Mouse (Mus musculus): Measurements from ENCODE around the gene Afg1l.
A peak's percentile ranks its signal among the peaks of the same experiment; 100 is the strongest.

DNA sequence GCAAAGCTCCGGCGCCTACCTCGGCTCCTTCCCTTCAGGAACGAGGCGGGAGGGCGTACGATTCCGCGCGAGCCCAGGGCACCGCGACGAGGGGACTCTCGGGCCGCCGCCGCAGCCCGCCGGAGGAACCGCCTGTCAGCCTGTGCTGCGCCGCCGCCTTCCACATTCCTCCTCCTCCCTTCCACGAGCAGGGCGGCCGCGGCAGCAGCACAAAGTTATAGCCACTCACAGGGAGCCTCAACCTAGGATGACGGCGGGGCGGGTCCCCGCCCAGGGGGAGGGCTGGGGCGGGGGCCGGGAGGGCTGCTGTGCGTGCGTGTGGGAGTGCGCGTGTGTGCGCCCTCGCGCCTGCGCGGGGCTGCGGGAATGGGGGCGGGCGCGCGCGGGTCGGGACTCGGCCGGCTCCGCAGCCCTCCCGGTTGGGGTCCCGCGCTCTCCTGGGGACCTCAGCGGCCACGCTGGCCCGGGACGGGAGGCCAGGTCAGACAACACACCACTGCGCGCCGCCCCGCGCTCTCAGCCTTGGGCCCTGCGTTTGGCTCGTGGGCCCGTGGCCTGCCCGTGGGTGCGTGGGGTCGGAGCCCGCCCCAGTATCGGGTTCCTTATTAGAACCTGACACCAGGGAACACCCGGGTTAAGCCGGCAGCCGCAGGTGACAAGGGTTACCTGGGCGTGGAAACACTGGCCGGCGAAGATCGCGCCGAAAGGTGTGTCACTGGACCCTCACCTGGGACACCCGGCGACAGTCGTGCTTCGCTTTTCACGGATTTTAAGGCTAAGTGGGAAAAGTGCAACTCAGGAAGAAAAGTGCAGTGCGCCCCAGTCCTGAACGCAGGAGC, 201.6 kb downstream of the Afg1l start, which contains the start of gene Foxo3:
- TF ChIP-seq CTCF (IDR thresholded peaks at IDR 0.05) (peak; percentile 12; the same call in 1 of the 2 replicates), EP300 (IDR thresholded peaks at IDR 0.05) (no peak; the same call in 1 of the 2 replicates)
